ENCODE assay signal across 22 mouse cellular contexts in genomic region chr1:133379254-133379985, GRCm38 (mm10). TPM values are rescaled to one million over a fixed set of nuclear protein-coding genes. Genes with fewer than 3 reads are reported as not detected.
DNase-seq lines count a peak whose midpoint lies in the region; ATAC-seq lines count a peak whose summit lies in the region.
"Had no signal": no experiment of that assay in that cellular context is flagged by ENCODE, and none has a peak within 500 bp of the region (broad histone marks: within the 10 kb centered on the region; RNA-seq: fewer than 3 reads in every experiment).

No protein-coding gene starts in this region.

- 63% methylated on average over 10 of the region's 10 CpGs for WGBS in forebrain, embryonic 10.5 days
- 71% methylated on average over 10 of the region's 10 CpGs for WGBS in forebrain, embryonic 11.5 days
- WGBS in intestine, embryonic 16.5 days, result 65% methylated on average over 10 of the region's 10 CpGs
- WGBS in intestine, embryonic 15.5 days, result 63% methylated on average over 10 of the region's 10 CpGs
- 59% methylated on average over 10 of the region's 10 CpGs for WGBS in midbrain, embryonic 12.5 days
- 62% methylated on average over 10 of the region's 10 CpGs for WGBS in midbrain, embryonic 16.5 days

- no peak overlapping the region for H3K9ac ChIP-seq in forebrain, embryonic 11.5 days (ENCODE audit: low read length)
- H3K9ac ChIP-seq in intestine, embryonic 16.5 days (ENCODE audit: low read depth, low read length), result 0 out of 2 replicates have a peak overlapping the region, but pooled peaks have one; percentile 21
- H3K9ac ChIP-seq in intestine, embryonic 15.5 days, result no peak overlapping the region
- H3K9ac ChIP-seq in midbrain, embryonic 12.5 days (replicated peaks), result 0 out of 2 replicates have a peak overlapping the region, but pooled peaks have one; percentile 28
- no peak overlapping the region for H3K9ac ChIP-seq in midbrain, embryonic 16.5 days (ENCODE audit: low read depth, low read length)
- H3K9ac ChIP-seq: heart, embryonic 15.5 days; hindbrain, embryonic 15.5 days; liver, embryonic 14.5 days had no signal

- no peak for DNase-seq in forebrain, embryonic 10.5 days (ENCODE audit: extremely low spot score, low spot score)
- no peak for DNase-seq in forebrain, embryonic 11.5 days (ENCODE audit: low spot score)
- peak; percentile 42 for DNase-seq in kidney, postnatal 14 days
- DNase-seq in urinary bladder, adult 2 months (ENCODE audit: low spot score), result no peak
- DNase-seq: adrenal gland, postnatal 36 days; cerebellum, adult 9-11 months; gastrocnemius, postnatal 14 days; layer of hippocampus, postnatal 36 days; left cerebral cortex, postnatal 4 days; right cerebral cortex, adult 18-20 months; thymus, postnatal 36 days had no signal

- H3K36me3 ChIP-seq in forebrain, embryonic 10.5 days (replicated peaks), result peaks cover 20% of the 10 kb centered on the region
- no peaks in the 10 kb centered on the region for H3K36me3 ChIP-seq in forebrain, embryonic 11.5 days (ENCODE audit: control insufficient read depth, insufficient read depth, low read length)
- no peaks in the 10 kb centered on the region for H3K36me3 ChIP-seq in intestine, embryonic 16.5 days (ENCODE audit: control insufficient read depth, insufficient read depth, low read length)
- H3K36me3 ChIP-seq in intestine, embryonic 15.5 days, result peaks cover 7% of the 10 kb centered on the region; the same call in 1 of the 2 replicates
- H3K36me3 ChIP-seq in midbrain, embryonic 12.5 days, result peaks cover 17% of the 10 kb centered on the region
- no peaks in the 10 kb centered on the region; the same call in 1 of the 2 replicates for H3K36me3 ChIP-seq in midbrain, embryonic 16.5 days (ENCODE audit: control insufficient read depth, insufficient read depth, low read length)
- H3K36me3 ChIP-seq: heart, embryonic 15.5 days; hindbrain, embryonic 15.5 days had no signal

- H3K27ac ChIP-seq in forebrain, embryonic 10.5 days, result 0 out of 2 replicates have a peak overlapping the region, but pooled peaks have one; percentile 7
- no peak overlapping the region for H3K27ac ChIP-seq in forebrain, embryonic 11.5 days (ENCODE audit: low read depth, low read length)
- no peak overlapping the region for H3K27ac ChIP-seq in intestine, embryonic 16.5 days (ENCODE audit: low read length)
- no peak overlapping the region for H3K27ac ChIP-seq in intestine, embryonic 15.5 days
- H3K27ac ChIP-seq in midbrain, embryonic 12.5 days (replicated peaks), result no peak overlapping the region; the same call in 1 of the 2 replicates
- H3K27ac ChIP-seq in midbrain, embryonic 16.5 days (ENCODE audit: low read length), result no peak overlapping the region
- H3K27ac ChIP-seq: heart, embryonic 15.5 days; hindbrain, embryonic 15.5 days; liver, embryonic 14.5 days; macrophage had no signal

- H3K4me1 ChIP-seq in forebrain, embryonic 10.5 days, result peaks cover 30% of the 10 kb centered on the region
- H3K4me1 ChIP-seq in forebrain, embryonic 11.5 days (replicated peaks; ENCODE audit: control insufficient read depth, insufficient read depth, low read length), result 0 out of 2 replicates have a peak, but pooled peaks cover 2% of the 10 kb centered on the region
- H3K4me1 ChIP-seq in intestine, embryonic 16.5 days (ENCODE audit: control insufficient read depth, insufficient read depth, low read length), result peaks cover 10% of the 10 kb centered on the region; the same call in 1 of the 2 replicates
- H3K4me1 ChIP-seq in intestine, embryonic 15.5 days (replicated peaks), result 0 out of 2 replicates have a peak, but pooled peaks cover 16% of the 10 kb centered on the region
- peaks cover 19% of the 10 kb centered on the region; the same call in 1 of the 2 replicates for H3K4me1 ChIP-seq in midbrain, embryonic 12.5 days
- H3K4me1 ChIP-seq in midbrain, embryonic 16.5 days (ENCODE audit: control insufficient read depth, insufficient read depth, low read length), result peaks cover 4% of the 10 kb centered on the region

- no peaks in the 10 kb centered on the region for H3K9me3 ChIP-seq in forebrain, embryonic 10.5 days
- no peaks in the 10 kb centered on the region for H3K9me3 ChIP-seq in forebrain, embryonic 11.5 days (ENCODE audit: control insufficient read depth, low read length)
- H3K9me3 ChIP-seq in intestine, embryonic 16.5 days (ENCODE audit: control insufficient read depth, low read length), result no peaks in the 10 kb centered on the region
- H3K9me3 ChIP-seq in intestine, embryonic 15.5 days, result no peaks in the 10 kb centered on the region
- H3K9me3 ChIP-seq in midbrain, embryonic 12.5 days, result no peaks in the 10 kb centered on the region
- H3K9me3 ChIP-seq in midbrain, embryonic 16.5 days (replicated peaks; ENCODE audit: control insufficient read depth, low read length, poor library complexity, severe bottlenecking), result no peaks in the 10 kb centered on the region
- H3K9me3 ChIP-seq: heart, embryonic 15.5 days; hindbrain, embryonic 15.5 days had no signal

- no peaks in the 10 kb centered on the region for H3K27me3 ChIP-seq in forebrain, embryonic 10.5 days (ENCODE audit: poor library complexity, severe bottlenecking)
- no peaks in the 10 kb centered on the region for H3K27me3 ChIP-seq in forebrain, embryonic 11.5 days (ENCODE audit: control insufficient read depth, insufficient read depth, low read length)
- no peaks in the 10 kb centered on the region for H3K27me3 ChIP-seq in intestine, embryonic 16.5 days (replicated peaks; ENCODE audit: control insufficient read depth, insufficient read depth, low read length)
- no peaks in the 10 kb centered on the region for H3K27me3 ChIP-seq in intestine, embryonic 15.5 days (replicated peaks)
- H3K27me3 ChIP-seq in midbrain, embryonic 12.5 days, result peaks cover 1% of the 10 kb centered on the region; the same call in 1 of the 2 replicates
- H3K27me3 ChIP-seq in midbrain, embryonic 16.5 days (ENCODE audit: control insufficient read depth, insufficient read depth, low read depth, low read length), result no peaks in the 10 kb centered on the region
- H3K27me3 ChIP-seq: heart, embryonic 15.5 days; hindbrain, embryonic 15.5 days had no signal

- ATAC-seq in forebrain, embryonic 11.5 days (replicated peaks; ENCODE audit: low FRiP score), result no peak
- ATAC-seq in intestine, embryonic 16.5 days, result no peak
- no peak for ATAC-seq in intestine, embryonic 15.5 days
- ATAC-seq in midbrain, embryonic 12.5 days (ENCODE audit: low FRiP score, low read depth), result no peak
- no peak for ATAC-seq in midbrain, embryonic 16.5 days
- ATAC-seq: activated CD4-positive, CD25-positive, alpha-beta regulatory T cell, adult 4 months had no signal

- H3K4me3 ChIP-seq in forebrain, embryonic 10.5 days, result no peak overlapping the region
- H3K4me3 ChIP-seq in forebrain, embryonic 11.5 days (ENCODE audit: low read depth, low read length), result no peak overlapping the region
- no peak overlapping the region for H3K4me3 ChIP-seq in intestine, embryonic 16.5 days (ENCODE audit: low read length)
- no peak overlapping the region for H3K4me3 ChIP-seq in intestine, embryonic 15.5 days (replicated peaks)
- no peak overlapping the region for H3K4me3 ChIP-seq in midbrain, embryonic 12.5 days
- H3K4me3 ChIP-seq in midbrain, embryonic 16.5 days (ENCODE audit: low read depth, low read length), result no peak overlapping the region
- H3K4me3 ChIP-seq: heart, embryonic 15.5 days; hindbrain, embryonic 15.5 days had no signal

- no peak overlapping the region for H3K4me2 ChIP-seq in forebrain, embryonic 11.5 days (ENCODE audit: low read depth, low read length, severe bottlenecking)
- H3K4me2 ChIP-seq in intestine, embryonic 16.5 days (ENCODE audit: low read depth, low read length), result no peak overlapping the region
- no peak overlapping the region for H3K4me2 ChIP-seq in intestine, embryonic 15.5 days (replicated peaks)
- no peak overlapping the region for H3K4me2 ChIP-seq in midbrain, embryonic 12.5 days (replicated peaks)
- H3K4me2 ChIP-seq in midbrain, embryonic 16.5 days (ENCODE audit: low read length), result no peak overlapping the region
- H3K4me2 ChIP-seq: heart, embryonic 15.5 days; hindbrain, embryonic 15.5 days had no signal

RNA-seq across cellular contexts. Expression of gene Etnk2, which starts 16.0 kb away (rescaled TPM):
- polyA plus RNA-seq in forebrain, embryonic 10.5 days (2016; fragmentation: Nextera tagmentation; extraction: Ambion mirVana), result 1.7 and 2.3 TPM in 2 replicates
- polyA plus RNA-seq in forebrain, embryonic 11.5 days (2014; fragmentation: Nextera tagmentation; extraction: Ambion mirVana), result 1.8 and 2.7 TPM in 2 replicates
- polyA plus RNA-seq in intestine, embryonic 16.5 days (2015; fragmentation: Nextera tagmentation; extraction: Ambion mirVana), result 3.0 and 3.5 TPM in 2 replicates
- 3.3 and 3.5 TPM in 2 replicates for polyA plus RNA-seq in intestine, embryonic 15.5 days (2015; fragmentation: Nextera tagmentation; extraction: Ambion mirVana)
- 3.8 and 3.9 TPM in 2 replicates for polyA plus RNA-seq in midbrain, embryonic 12.5 days (2016; fragmentation: Nextera tagmentation; extraction: Ambion mirVana)
- 24.6 and 26.5 TPM in 2 replicates for polyA plus RNA-seq in midbrain, embryonic 16.5 days (2015; fragmentation: Nextera tagmentation; extraction: Ambion mirVana)
- polyA plus RNA-seq in urinary bladder, adult 2 months (2012; rRNA removed), result 1.2 and 1.8 TPM in 2 replicates
- polyA plus RNA-seq: macrophage had no signal

RNA-seq across cellular contexts. Expression of gene Ren1, which starts 29.1 kb away (rescaled TPM):
- polyA plus RNA-seq in forebrain, embryonic 10.5 days (2016; fragmentation: Nextera tagmentation; extraction: Ambion mirVana), result not detected in 2 replicates
- not detected in 2 replicates for polyA plus RNA-seq in forebrain, embryonic 11.5 days (2014; fragmentation: Nextera tagmentation; extraction: Ambion mirVana)
- polyA plus RNA-seq in intestine, embryonic 16.5 days (2015; fragmentation: Nextera tagmentation; extraction: Ambion mirVana), result 1.3 and 6.7 TPM in 2 replicates
- 2.7 and 8.5 TPM in 2 replicates for polyA plus RNA-seq in intestine, embryonic 15.5 days (2015; fragmentation: Nextera tagmentation; extraction: Ambion mirVana)
- not detected in 2 replicates for polyA plus RNA-seq in midbrain, embryonic 12.5 days (2016; fragmentation: Nextera tagmentation; extraction: Ambion mirVana)
- 0.35 TPM in 1 of 2 replicates, not detected in the other for polyA plus RNA-seq in midbrain, embryonic 16.5 days (2015; fragmentation: Nextera tagmentation; extraction: Ambion mirVana)
- polyA plus RNA-seq in urinary bladder, adult 2 months (2012; rRNA removed), result 0.07 and 0.22 TPM in 2 replicates
- polyA plus RNA-seq: activated CD4-positive, CD25-positive, alpha-beta regulatory T cell, adult 4 months; frontal cortex, adult 2 months; macrophage had no signal

RNA-seq across cellular contexts. Expression of gene Sox13, which starts 44.8 kb away (rescaled TPM):
- polyA plus RNA-seq in forebrain, embryonic 10.5 days (2016; fragmentation: Nextera tagmentation; extraction: Ambion mirVana), result 12.5 and 14.1 TPM in 2 replicates
- 12.3 TPM in 2 replicates for polyA plus RNA-seq in forebrain, embryonic 11.5 days (2014; fragmentation: Nextera tagmentation; extraction: Ambion mirVana)
- 5.5 and 7.0 TPM in 2 replicates for polyA plus RNA-seq in intestine, embryonic 16.5 days (2015; fragmentation: Nextera tagmentation; extraction: Ambion mirVana)
- 9.0 and 11.4 TPM in 2 replicates for polyA plus RNA-seq in intestine, embryonic 15.5 days (2015; fragmentation: Nextera tagmentation; extraction: Ambion mirVana)
- 31.0 and 33.6 TPM in 2 replicates for polyA plus RNA-seq in midbrain, embryonic 12.5 days (2016; fragmentation: Nextera tagmentation; extraction: Ambion mirVana)
- polyA plus RNA-seq in midbrain, embryonic 16.5 days (2015; fragmentation: Nextera tagmentation; extraction: Ambion mirVana), result 5.3 and 7.4 TPM in 2 replicates
- 30.1 and 31.7 TPM in 2 replicates for polyA plus RNA-seq in urinary bladder, adult 2 months (2012; rRNA removed)
- polyA plus RNA-seq: activated CD4-positive, CD25-positive, alpha-beta regulatory T cell, adult 4 months had no signal

RNA-seq across cellular contexts. Expression of gene Kiss1, which starts 57.7 kb away (rescaled TPM):
- polyA plus RNA-seq in forebrain, embryonic 10.5 days (2016; fragmentation: Nextera tagmentation; extraction: Ambion mirVana), result not detected in 2 replicates
- 0.43 TPM in 1 of 2 replicates, not detected in the other for polyA plus RNA-seq in forebrain, embryonic 11.5 days (2014; fragmentation: Nextera tagmentation; extraction: Ambion mirVana)
- polyA plus RNA-seq in intestine, embryonic 16.5 days (2015; fragmentation: Nextera tagmentation; extraction: Ambion mirVana), result not detected in 2 replicates
- not detected in 2 replicates for polyA plus RNA-seq in intestine, embryonic 15.5 days (2015; fragmentation: Nextera tagmentation; extraction: Ambion mirVana)
- not detected in 2 replicates for polyA plus RNA-seq in midbrain, embryonic 12.5 days (2016; fragmentation: Nextera tagmentation; extraction: Ambion mirVana)
- polyA plus RNA-seq in midbrain, embryonic 16.5 days (2015; fragmentation: Nextera tagmentation; extraction: Ambion mirVana), result not detected in 2 replicates
- not detected in 2 replicates for polyA plus RNA-seq in urinary bladder, adult 2 months (2012; rRNA removed)
- polyA plus RNA-seq: activated CD4-positive, CD25-positive, alpha-beta regulatory T cell, adult 4 months; heart, embryonic 15.5 days; liver, embryonic 14.5 days; macrophage; stomach, embryonic 14.5 days had no signal

Comparison
In these comparisons a context has a peak if more than half of its experiments do, and no peak if none do; other contexts are left out.
1. H3K9ac ChIP-seq: peak in intestine, embryonic 16.5 days (single experiment) and midbrain, embryonic 12.5 days (single experiment); none in forebrain, embryonic 11.5 days (single experiment), intestine, embryonic 15.5 days (single experiment) and midbrain, embryonic 16.5 days (single experiment).